Mouse (Mus musculus) liver, embryonic 12.5 days (tissue): ENCODE results near the gene Anxa6. TPM values are rescaled to one million over a fixed set of nuclear protein-coding genes. Genes with fewer than 3 reads are reported as not detected.
A peak's percentile ranks its signal among the peaks of the same experiment; 100 is the strongest.

Source experiments
- ATAC-seq: fragments of 200-750 bp; cut with Nextera tagmentation; 2 replicates; pipeline ENCODE4 v1.8.0; 2017; ENCODE audit warnings: moderate number of reproducible peaks, mild to moderate bottlenecking, moderate library complexity
- H3K27ac ChIP-seq: fragments of 300-500 bp; sonication (generic); 2 replicates; pipeline ENCODE4 v1.5.1; 2016; ENCODE audit warnings: mild to moderate bottlenecking
- H3K27me3 ChIP-seq: fragments of 300-500 bp; sonication (generic); replicated peaks from 2 replicates; pipeline ENCODE4 v1.6.1; 2016; ENCODE audit warnings: mild to moderate bottlenecking, moderate library complexity
- H3K36me3 ChIP-seq: fragments of 300-500 bp; sonication (generic); 2 replicates; pipeline ENCODE4 v1.6.1; 2016; ENCODE audit warnings: mild to moderate bottlenecking, moderate library complexity
- H3K4me1 ChIP-seq: fragments of 300-500 bp; sonication (generic); 2 replicates; pipeline ENCODE4 v1.6.1; 2016
- H3K4me2 ChIP-seq: fragments of 300-500 bp; sonication (generic); 2 replicates; pipeline ENCODE4 v1.6.1; 2016; ENCODE audit warnings: mild to moderate bottlenecking, moderate library complexity
- H3K4me3 ChIP-seq: fragments of 300-500 bp; sonication (generic); 2 replicates; pipeline ENCODE4 v1.5.1; 2016; ENCODE audit warnings: mild to moderate bottlenecking, moderate library complexity
- H3K9ac ChIP-seq: fragments of 300-500 bp; sonication (generic); 2 replicates; pipeline ENCODE4 v1.6.1; 2016; ENCODE audit warnings: mild to moderate bottlenecking, moderate library complexity
- H3K9me3 ChIP-seq: fragments of 300-500 bp; sonication (generic); replicated peaks from 2 replicates; pipeline ENCODE4 v1.6.1; 2016; ENCODE audit warnings: mild to moderate bottlenecking, moderate library complexity
- WGBS: fragments of 180-500 bp; shearing (Covaris S2); methylation state at CpG from one replicate; pipeline ENCODE4 v1.1.7; 2016; ENCODE audit not compliant: insufficient replicate concordance; 5-methylcytosine and 5-hydroxymethylcytosine counted together
- polyA plus RNA-seq: library from polyadenylated mRNA; unstranded; fragments of >200 nt; fragmentation: Nextera tagmentation; extraction: Ambion mirVana; gene quantifications from 2 replicates; pipeline ENCODE4 v1.2.1, GENCODE M21; 2016

The Anxa6 gene
- polyA plus RNA-seq, 1 experiment from 2014 or later: 52.9 TPM

- Histone ChIP-seq H3K9ac (no peak overlapping the region), H3K4me3 (no peak overlapping the region), H3K4me2 (no peak overlapping the region), H3K27ac (no peak overlapping the region), H3K9me3 (no peaks in the 10 kb centered on the region), H3K4me1 (peaks cover 62% of the 10 kb centered on the region), H3K36me3 (0 out of 2 replicates have a peak, but pooled peaks cover 3% of the 10 kb centered on the region), H3K27me3 (peaks cover 4% of the 10 kb centered on the region)
- ATAC-seq: no peak
- 56% methylated on average over 2 of the region's 2 CpGs for WGBS
Observed at GRCm38 (mm10) chr11:55027204-55027855, 5.9 kb downstream of the Anxa6 start.

- no peaks in the 10 kb centered on the region for H3K27me3 ChIP-seq
- H3K27ac ChIP-seq: no peak overlapping the region
- WGBS: 84% methylated on average over 4 of the region's 4 CpGs
- H3K4me2 ChIP-seq: no peak overlapping the region
- H3K4me1 ChIP-seq: peaks cover 64% of the 10 kb centered on the region
- no peaks in the 10 kb centered on the region for H3K9me3 ChIP-seq
- ATAC-seq: no peak
- peaks cover 7% of the 10 kb centered on the region; the same call in 1 of the 2 replicates for H3K36me3 ChIP-seq
- H3K9ac ChIP-seq: no peak overlapping the region
- H3K4me3 ChIP-seq: no peak overlapping the region
Observed at GRCm38 (mm10) chr11:55025896-55026295, 7.3 kb downstream of the Anxa6 start.

- H3K27ac ChIP-seq: peak overlapping the region; percentile 77
- H3K9me3 ChIP-seq: no peaks in the 10 kb centered on the region
- peaks cover 80% of the 10 kb centered on the region for H3K4me1 ChIP-seq
- 64% methylated on average over 3 of the region's 3 CpGs for WGBS
- H3K4me2 ChIP-seq: peak overlapping the region; percentile 38; the same call in 1 of the 2 replicates
- no peak overlapping the region for H3K4me3 ChIP-seq
- no peak overlapping the region for H3K9ac ChIP-seq
- peaks cover 23% of the 10 kb centered on the region for H3K36me3 ChIP-seq
- ATAC-seq: no peak
- H3K27me3 ChIP-seq: no peaks in the 10 kb centered on the region
Observed at GRCm38 (mm10) chr11:55023583-55023982, 9.7 kb downstream of the Anxa6 start.

GRCm38 (mm10) chr11:55023049-55023564 is 10.1 kb downstream of the Anxa6 start:
- H3K4me1 ChIP-seq: peaks cover 81% of the 10 kb centered on the region
- no peak overlapping the region for H3K4me3 ChIP-seq
- WGBS: 9% methylated on average over 10 of the region's 10 CpGs
- peak; percentile 76 for ATAC-seq
- H3K9me3 ChIP-seq: no peaks in the 10 kb centered on the region
- no peaks in the 10 kb centered on the region for H3K27me3 ChIP-seq
- peak overlapping the region; percentile 77 for H3K27ac ChIP-seq
- no peak overlapping the region for H3K9ac ChIP-seq
- peaks cover 25% of the 10 kb centered on the region for H3K36me3 ChIP-seq
- H3K4me2 ChIP-seq: peak overlapping the region; percentile 38

- no peaks in the 10 kb centered on the region for H3K9me3 ChIP-seq
- peak overlapping the region; percentile 38 for H3K4me2 ChIP-seq
- peak; percentile 3; the same call in 1 of the 2 replicates for ATAC-seq
- H3K4me1 ChIP-seq: peaks cover 76% of the 10 kb centered on the region
- no peak overlapping the region for H3K4me3 ChIP-seq
- no peaks in the 10 kb centered on the region for H3K27me3 ChIP-seq
- WGBS: 50% methylated on average over 5 of the region's 5 CpGs
- H3K9ac ChIP-seq: no peak overlapping the region
- peaks cover 27% of the 10 kb centered on the region for H3K36me3 ChIP-seq
- peak overlapping the region; percentile 77 for H3K27ac ChIP-seq
Observed at GRCm38 (mm10) chr11:55022508-55022907, 10.7 kb downstream of the Anxa6 start.

- peaks cover 27% of the 10 kb centered on the region for H3K36me3 ChIP-seq
- no peak overlapping the region for H3K4me3 ChIP-seq
- H3K27ac ChIP-seq: no peak overlapping the region
- no peak for ATAC-seq
- no peaks in the 10 kb centered on the region for H3K9me3 ChIP-seq
- no peak overlapping the region for H3K9ac ChIP-seq
- peaks cover 71% of the 10 kb centered on the region for H3K4me1 ChIP-seq
- no peaks in the 10 kb centered on the region for H3K27me3 ChIP-seq
- 53% methylated on average over 6 of the region's 6 CpGs for WGBS
- no peak overlapping the region for H3K4me2 ChIP-seq
Observed at GRCm38 (mm10) chr11:55021859-55022258, 11.4 kb downstream of the Anxa6 start.

- no peaks in the 10 kb centered on the region for H3K27me3 ChIP-seq
- ATAC-seq: no peak
- peaks cover 27% of the 10 kb centered on the region for H3K36me3 ChIP-seq
- no peak overlapping the region for H3K9ac ChIP-seq
- H3K4me1 ChIP-seq: peaks cover 68% of the 10 kb centered on the region
- H3K4me2 ChIP-seq: no peak overlapping the region
- H3K4me3 ChIP-seq: no peak overlapping the region
- no peaks in the 10 kb centered on the region for H3K9me3 ChIP-seq
- H3K27ac ChIP-seq: no peak overlapping the region
Observed at GRCm38 (mm10) chr11:55021458-55021857, 11.8 kb downstream of the Anxa6 start.

- H3K27me3 ChIP-seq: no peaks in the 10 kb centered on the region
- no peaks in the 10 kb centered on the region for H3K9me3 ChIP-seq
- peaks cover 34% of the 10 kb centered on the region for H3K36me3 ChIP-seq
- no peak overlapping the region for H3K4me2 ChIP-seq
- ATAC-seq: no peak
- WGBS: 75% methylated on average over 2 of the region's 2 CpGs
- H3K9ac ChIP-seq: no peak overlapping the region
- peaks cover 59% of the 10 kb centered on the region for H3K4me1 ChIP-seq
- H3K27ac ChIP-seq: no peak overlapping the region
- H3K4me3 ChIP-seq: no peak overlapping the region
Observed at GRCm38 (mm10) chr11:55019711-55020110, 13.5 kb downstream of the Anxa6 start.

GRCm38 (mm10) chr11:55018034-55018433 is 15.2 kb downstream of the Anxa6 start:
- H3K4me1 ChIP-seq: peaks cover 51% of the 10 kb centered on the region
- H3K36me3 ChIP-seq: peaks cover 46% of the 10 kb centered on the region
- H3K27ac ChIP-seq: no peak overlapping the region

GRCm38 (mm10) chr11:55017201-55017600 is 16.0 kb downstream of the Anxa6 start:
- Histone ChIP-seq H3K36me3 (peaks cover 50% of the 10 kb centered on the region), H3K4me2 (no peak overlapping the region), H3K27ac (no peak overlapping the region), H3K4me3 (no peak overlapping the region), H3K27me3 (no peaks in the 10 kb centered on the region), H3K9ac (no peak overlapping the region), H3K9me3 (no peaks in the 10 kb centered on the region), H3K4me1 (peaks cover 43% of the 10 kb centered on the region)
- WGBS: 63% methylated on average over 2 of the region's 2 CpGs
- ATAC-seq: no peak

More at GRCm38 (mm10) chr11:55018034-55018433, 15.2 kb downstream of the Anxa6 start:
- Histone ChIP-seq H3K4me3 (no peak overlapping the region), H3K4me2 (no peak overlapping the region), H3K9ac (no peak overlapping the region), H3K9me3 (no peaks in the 10 kb centered on the region), H3K27me3 (no peaks in the 10 kb centered on the region)
- ATAC-seq: no peak
- 52% methylated on average over 6 of the region's 6 CpGs for WGBS

GRCm38 (mm10) chr11:55016758-55017157 is 16.5 kb downstream of the Anxa6 start:
- Histone ChIP-seq H3K4me3 (no peak overlapping the region), H3K9ac (no peak overlapping the region), H3K4me1 (peaks cover 38% of the 10 kb centered on the region), H3K27ac (no peak overlapping the region), H3K9me3 (no peaks in the 10 kb centered on the region), H3K27me3 (no peaks in the 10 kb centered on the region), H3K4me2 (no peak overlapping the region), H3K36me3 (peaks cover 54% of the 10 kb centered on the region)
- no peak for ATAC-seq
- WGBS: 85% methylated on average over 1 of the region's 1 CpGs

- Histone ChIP-seq H3K27me3 (no peaks in the 10 kb centered on the region), H3K9me3 (no peaks in the 10 kb centered on the region), H3K4me1 (peaks cover 29% of the 10 kb centered on the region), H3K4me2 (no peak overlapping the region), H3K9ac (no peak overlapping the region), H3K27ac (no peak overlapping the region), H3K36me3 (peaks cover 58% of the 10 kb centered on the region), H3K4me3 (no peak overlapping the region)
- 71% methylated on average over 9 of the region's 9 CpGs for WGBS
- no peak for ATAC-seq
Observed at GRCm38 (mm10) chr11:55015831-55016241, 17.4 kb downstream of the Anxa6 start.
